Mouse (Mus musculus) heart, adult 2 months (tissue): ENCODE data around the gene Arhgef11. TPM values are rescaled to one million over a fixed set of nuclear protein-coding genes. Genes with fewer than 3 reads are reported as not detected.

Source experiments
- DNase-seq, 2 experiments: peaks; one replicate each; pipeline ENCODE4 v3.0.0; 2021
- H3K27ac ChIP-seq: fragments of 200-600 bp; 2 replicates; pipeline ENCODE4 v1.8.1; 2022
- H3K27me3 ChIP-seq: fragments of 200-500 bp; 2 replicates; pipeline ENCODE4 v1.6.1; 2012; ENCODE audit warnings: mild to moderate bottlenecking, low read length, inconsistent platforms, mixed read lengths; ENCODE audit not compliant: control insufficient read depth, insufficient read depth
- H3K36me3 ChIP-seq: fragments of 200-500 bp; 2 replicates; pipeline ENCODE4 v1.6.1; 2012; ENCODE audit warnings: low read length, inconsistent platforms; ENCODE audit not compliant: control insufficient read depth, insufficient read depth
- H3K4me1 ChIP-seq: fragments of 200-500 bp; 2 replicates; pipeline ENCODE4 v1.6.1; 2011; ENCODE audit warnings: low read length; ENCODE audit not compliant: control insufficient read depth, insufficient read depth
- H3K4me3 ChIP-seq: fragments of 200-600 bp; 2 replicates; pipeline ENCODE4 v1.8.1; 2022
- H3K79me2 ChIP-seq: fragments of 200-500 bp; replicated peaks from 2 replicates; pipeline ENCODE4 v1.6.1; 2012; ENCODE audit warnings: mild to moderate bottlenecking, inconsistent platforms, low read length, moderate library complexity, mixed read lengths; ENCODE audit not compliant: control insufficient read depth, insufficient read depth
- H3K9ac ChIP-seq: fragments of 200-500 bp; 2 replicates; pipeline ENCODE4 v1.6.1; 2012; ENCODE audit warnings: low read depth, mild to moderate bottlenecking, control low read depth, inconsistent platforms, low read length, mixed read lengths
- CTCF ChIP-seq: fragments of 200-600 bp; IDR thresholded peaks from 2 replicates; pipeline ENCODE4 v1.8.1; 2022; ENCODE audit warnings: antibody characterized with exemption, mild to moderate bottlenecking, moderate library complexity
- EP300 ChIP-seq: fragments of 200-500 bp; IDR thresholded peaks from 2 replicates; pipeline ENCODE4 v1.6.1; 2011; ENCODE audit warnings: low read depth, low read length, control low read depth; ENCODE audit not compliant: insufficient read depth
- POLR2A ChIP-seq: fragments of 200-500 bp; IDR thresholded peaks from 2 replicates; pipeline ENCODE4 v1.6.1; 2011; ENCODE audit warnings: mild to moderate bottlenecking, low read depth, low read length, control low read depth; ENCODE audit not compliant: insufficient read depth
- WGBS: fragments of 180-500 bp; shearing (Covaris S2); methylation state at CpG from one replicate; pipeline ENCODE4 v1.1.7; 2018; 5-methylcytosine and 5-hydroxymethylcytosine counted together
- intact Hi-C: fragments of 180-260 bp; cut with DNase I; formaldehyde crosslinking; loops from one replicate; pipeline ENCODE4 v1.15.1; 2025
- polyA plus RNA-seq: library from polyadenylated mRNA; depleted of rRNA; stranded (reverse); fragments of >200 nt; gene quantifications from 2 replicates; pipeline ENCODE4 v1.2.3, GENCODE M21; 2012
- total RNA-seq, 2 experiments: library from RNA; stranded (reverse); gene quantifications; 2 replicates each; pipeline ENCODE4 v1.2.3; 2021

Arhgef11 gene
- total and polyA plus RNA-seq, 3 experiments = 16.0 to 20.4 (median 19.5) TPM

DNA sequence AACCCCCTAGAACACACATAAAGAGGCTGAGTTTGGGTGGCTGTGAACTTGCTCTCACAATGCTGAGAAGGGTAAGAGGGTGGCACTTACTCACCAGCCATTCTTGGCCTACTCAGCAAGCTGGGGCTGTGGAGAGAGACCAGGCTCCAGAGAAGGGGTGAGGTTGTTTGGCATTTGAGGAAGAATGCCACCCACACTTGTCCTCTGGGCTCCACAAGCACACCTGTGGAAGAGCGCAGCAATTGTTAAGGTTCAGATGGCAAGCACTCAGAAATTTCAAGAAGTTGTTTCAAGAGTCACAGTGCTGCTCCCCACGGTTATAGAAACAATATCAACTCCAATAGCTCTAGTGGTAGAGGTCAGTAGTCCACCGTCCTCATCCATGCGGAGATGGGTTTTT, 1.0 kb upstream of the Arhgef11 start:
- H3K9ac ChIP-seq = no peak overlapping the region
- DNase-seq = no peak
- intact Hi-C loops = loop anchor here (5.0 kb wide), 1 partner anchor 89 kb away; the partner anchor contains the start of gene Etv3
- no peak overlapping the region for H3K4me3 ChIP-seq
- no peak overlapping the region for H3K27ac ChIP-seq
- peaks cover 2% of the 10 kb centered on the region; the same call in 1 of the 2 replicates for H3K36me3 ChIP-seq
- H3K4me1 ChIP-seq = peaks cover 12% of the 10 kb centered on the region
- H3K79me2 ChIP-seq = peaks cover 2% of the 10 kb centered on the region
- H3K27me3 ChIP-seq = no peaks in the 10 kb centered on the region
- TF ChIP-seq POLR2A (no peak), CTCF (no peak), EP300 (no peak)
- 85% methylated on average over 4 of the region's 4 CpGs for WGBS

DNA sequence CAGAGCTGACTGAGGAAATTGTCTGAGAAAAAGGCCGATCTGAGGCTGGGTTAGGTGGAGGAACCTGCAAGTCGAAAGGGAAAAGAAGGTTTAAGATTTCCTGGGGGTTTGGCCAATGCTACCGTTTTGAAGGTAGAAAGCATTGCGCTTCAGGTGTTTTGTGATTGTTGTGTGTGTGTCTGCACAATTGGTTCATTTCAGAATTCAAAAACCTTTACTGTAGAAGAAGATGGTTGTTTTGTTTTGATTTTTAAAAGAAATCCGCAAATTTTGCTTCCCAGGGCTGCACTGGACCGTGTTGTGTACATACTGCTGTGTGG, 412 bp downstream of the Arhgef11 start:
- Histone ChIP-seq H3K79me2 (peaks cover 4% of the 10 kb centered on the region), H3K9ac (peak overlapping the region; percentile 99), H3K27ac (peak overlapping the region; percentile 97), H3K4me3 (peak overlapping the region; percentile 99), H3K36me3 (peaks cover 4% of the 10 kb centered on the region; the same call in 1 of the 2 replicates), H3K27me3 (no peaks in the 10 kb centered on the region), H3K4me1 (peaks cover 12% of the 10 kb centered on the region)
- intact Hi-C loops = loop anchor here (5.0 kb wide), 1 partner anchor 90 kb away; the partner anchor contains the start of gene Etv3
- no peak for TF ChIP-seq EP300
- no peak for TF ChIP-seq POLR2A
- TF ChIP-seq CTCF = no peak
- DNase-seq = no peak
- under 1% methylated on average over 6 of the region's 6 CpGs for WGBS

DNA sequence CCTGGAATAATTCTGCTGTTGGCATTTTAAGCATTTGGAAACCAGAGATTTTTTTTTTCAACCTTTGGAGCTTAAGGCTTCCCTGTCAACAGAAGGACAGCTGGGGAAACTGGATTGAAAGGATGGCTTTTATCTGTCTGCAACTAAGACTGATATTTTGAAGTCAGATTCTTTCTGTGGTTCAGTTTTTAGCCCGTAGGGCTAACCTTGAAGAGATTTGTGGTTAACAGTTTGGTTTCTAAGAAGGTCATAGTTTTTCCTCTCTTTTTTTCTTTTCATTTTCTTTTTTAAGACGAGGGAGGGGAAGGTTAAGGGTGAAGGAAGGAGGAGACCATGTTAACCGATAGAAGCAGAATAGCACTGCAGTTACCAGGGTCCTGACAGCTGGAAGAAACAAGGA, 881 bp downstream of the Arhgef11 start:
- Histone ChIP-seq H3K27me3 (no peaks in the 10 kb centered on the region), H3K4me3 (peak overlapping the region; percentile 99), H3K27ac (peak overlapping the region; percentile 97), H3K4me1 (peaks cover 12% of the 10 kb centered on the region), H3K9ac (peak overlapping the region; percentile 55), H3K36me3 (peaks cover 4% of the 10 kb centered on the region; the same call in 1 of the 2 replicates), H3K79me2 (peaks cover 7% of the 10 kb centered on the region)
- intact Hi-C loops = loop anchor here (5.0 kb wide), 1 partner anchor 91 kb away; the partner anchor contains the start of gene Etv3
- DNase-seq = no peak
- TF ChIP-seq POLR2A (no peak), EP300 (no peak), CTCF (no peak)
- 3% methylated on average over 3 of the region's 3 CpGs for WGBS

DNA sequence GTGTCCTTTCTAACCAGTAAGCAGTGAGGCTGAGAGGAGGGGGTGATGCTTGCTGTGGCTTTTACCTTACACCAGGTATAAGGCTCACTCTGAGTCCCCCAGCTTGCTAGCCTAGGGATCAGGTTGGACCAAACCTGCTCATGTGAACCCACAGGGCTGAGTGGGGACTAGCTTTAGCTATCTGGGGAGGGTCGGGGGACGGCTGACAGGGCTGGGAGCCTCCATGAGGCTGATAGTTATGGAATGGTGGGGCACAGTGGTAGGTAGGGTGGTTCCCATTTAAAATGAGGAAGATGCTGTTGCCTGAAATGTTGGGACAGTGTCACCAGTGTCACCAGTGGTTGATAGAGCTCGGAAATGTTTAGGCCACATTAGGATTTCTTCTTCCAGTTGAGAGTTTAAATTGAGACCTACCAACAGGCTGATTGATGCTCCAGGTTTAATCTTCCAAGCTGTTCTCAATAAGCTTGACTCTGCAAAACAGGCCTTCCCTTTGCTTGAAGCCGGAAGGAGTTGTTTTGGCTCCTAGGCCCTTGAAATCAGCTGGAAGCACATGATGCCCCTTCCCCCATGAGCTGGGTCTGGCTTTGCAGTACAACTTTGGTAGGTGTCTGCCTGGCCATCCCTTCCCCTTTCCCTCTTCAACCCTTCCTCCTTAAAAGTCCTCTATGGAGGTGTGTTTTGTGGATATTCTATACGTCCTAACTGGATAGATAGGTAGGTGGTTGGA, 1.8 kb downstream of the Arhgef11 start:
- TF ChIP-seq EP300 = no peak
- Histone ChIP-seq H3K9ac (peak overlapping the region; percentile 55), H3K27ac (peak overlapping the region; percentile 28; the same call in 1 of the 2 replicates), H3K4me1 (peaks cover 13% of the 10 kb centered on the region), H3K79me2 (peaks cover 8% of the 10 kb centered on the region), H3K4me3 (peak overlapping the region; percentile 99), H3K36me3 (peaks cover 4% of the 10 kb centered on the region; the same call in 1 of the 2 replicates), H3K27me3 (no peaks in the 10 kb centered on the region)
- WGBS = 20% methylated on average over 5 of the region's 5 CpGs
- intact Hi-C loops = loop anchor here (5.0 kb wide), 1 partner anchor 92 kb away; the partner anchor contains the start of gene Etv3
- DNase-seq = no peak

DNA sequence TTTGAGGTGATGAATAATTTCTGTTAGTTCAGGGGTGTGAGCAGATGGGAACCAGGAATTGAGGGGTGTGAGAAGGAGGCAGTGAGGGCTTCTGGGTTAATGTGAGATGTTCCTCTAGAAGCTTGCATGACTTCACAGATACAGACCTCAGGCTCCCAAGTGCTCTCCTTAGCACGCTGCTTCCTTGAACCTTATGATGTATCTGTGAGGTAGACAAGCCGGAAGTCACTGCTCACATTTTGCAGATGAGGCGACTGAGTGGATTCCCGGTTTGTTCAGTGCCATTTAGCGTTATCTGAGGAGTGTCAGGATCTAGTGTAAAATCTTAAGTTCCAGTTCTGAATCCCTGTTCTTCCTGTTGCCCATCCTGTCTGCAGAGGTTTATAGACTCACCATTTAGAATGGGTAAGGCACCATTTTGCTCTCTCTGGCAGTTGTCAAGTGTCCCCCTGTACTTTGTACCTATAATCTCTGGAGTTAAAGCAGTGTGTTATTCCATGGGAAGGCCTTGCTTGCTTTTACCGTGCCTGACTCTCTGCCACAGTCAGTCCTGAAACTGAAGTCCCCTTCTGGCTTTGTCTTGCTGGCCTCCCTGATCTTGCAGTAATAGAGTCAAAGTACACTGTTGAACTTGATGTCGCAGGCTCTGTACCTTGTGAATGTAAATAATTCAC, 3.0 kb downstream of the Arhgef11 start:
- H3K4me3 ChIP-seq = peak overlapping the region; percentile 99; the same call in 1 of the 2 replicates
- TF ChIP-seq CTCF = no peak
- TF ChIP-seq POLR2A = no peak
- no peak for TF ChIP-seq EP300
- peaks cover 8% of the 10 kb centered on the region for H3K79me2 ChIP-seq
- peaks cover 4% of the 10 kb centered on the region for H3K36me3 ChIP-seq
- H3K4me1 ChIP-seq = peaks cover 16% of the 10 kb centered on the region
- intact Hi-C loops = no loop called here
- peak overlapping the region; percentile 2; the same call in 1 of the 2 replicates for H3K9ac ChIP-seq
- no peak for DNase-seq
- H3K27ac ChIP-seq = no peak overlapping the region
- 35% methylated on average over 7 of the region's 7 CpGs for WGBS
- H3K27me3 ChIP-seq = no peaks in the 10 kb centered on the region

DNA sequence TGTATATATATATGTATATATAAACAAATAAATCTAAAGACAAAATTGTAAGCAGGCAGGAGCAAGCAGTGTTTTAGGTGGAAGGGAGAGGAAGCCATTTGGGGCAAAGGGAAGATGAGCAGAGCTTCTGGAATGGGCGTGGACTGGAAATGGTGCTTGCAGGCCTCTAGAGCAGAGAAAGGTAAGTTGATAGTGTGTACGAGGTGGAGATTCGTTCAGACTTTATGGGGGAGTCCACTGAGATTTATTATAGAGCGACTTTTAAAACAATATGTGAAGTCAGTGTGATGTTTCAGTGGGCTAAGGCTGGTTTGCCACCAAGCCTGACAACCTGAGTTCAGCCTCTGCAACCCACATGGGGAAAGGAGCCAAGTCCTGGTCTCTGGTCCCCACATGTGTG, 7.5 kb downstream of the Arhgef11 start:
- 94% methylated on average over 4 of the region's 4 CpGs for WGBS
- H3K79me2 ChIP-seq = peaks cover 6% of the 10 kb centered on the region
- H3K4me3 ChIP-seq = no peak overlapping the region
- DNase-seq = no peak
- no peak for TF ChIP-seq POLR2A
- TF ChIP-seq EP300 = no peak
- no peak for TF ChIP-seq CTCF
- H3K4me1 ChIP-seq = peaks cover 11% of the 10 kb centered on the region
- no peak overlapping the region for H3K9ac ChIP-seq
- no peak overlapping the region for H3K27ac ChIP-seq
- intact Hi-C loops = no loop called here
- H3K27me3 ChIP-seq = no peaks in the 10 kb centered on the region
- H3K36me3 ChIP-seq = peaks cover 4% of the 10 kb centered on the region
